Mouse (Mus musculus) layer of hippocampus, adult 11-12 months (tissue): ENCODE results near the gene Tpk1.

Source experiments
- DNase-seq: peaks from one replicate; pipeline ENCODE4 v3.0.0; 2022; ENCODE audit warnings: low spot score

Gene Tpk1

DNA sequence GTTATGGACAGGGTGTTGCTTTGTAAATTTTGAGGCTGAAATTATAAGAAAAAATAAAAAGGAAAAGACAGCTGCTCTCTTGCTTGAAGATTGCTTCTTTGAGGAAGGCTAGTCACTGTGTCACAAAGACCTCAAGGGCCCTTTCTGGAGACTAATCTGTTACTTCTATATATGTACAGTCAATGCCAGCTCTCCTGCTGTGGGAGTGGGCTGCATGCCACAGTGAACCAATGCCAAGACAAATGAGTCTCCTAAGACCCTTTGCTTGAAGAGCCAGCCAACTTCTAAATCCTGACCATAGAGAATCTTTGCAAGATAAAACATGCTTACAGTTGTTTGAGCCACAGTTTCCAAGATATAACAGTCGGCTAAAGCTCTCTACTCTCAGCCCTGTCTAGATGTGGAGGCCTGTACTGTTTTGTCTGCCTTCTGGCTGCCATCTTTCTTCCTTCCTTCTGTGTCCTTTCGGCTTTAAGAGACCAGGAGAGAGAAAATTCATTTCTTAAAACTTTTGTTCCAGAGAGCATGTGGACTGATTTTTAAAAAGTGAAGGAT, 230.0 kb downstream of the Tpk1 start:
- no peak for DNase-seq

- DNase-seq = no peak
Measured at GRCm38 (mm10) chr6:43434365-43434764, 231.7 kb downstream of the Tpk1 start.

GRCm38 (mm10) chr6:43424978-43425377, 241.1 kb downstream of the Tpk1 start:
- no peak for DNase-seq

- no peak for DNase-seq
Measured at GRCm38 (mm10) chr6:43420358-43420979, 245.6 kb downstream of the Tpk1 start.

DNA sequence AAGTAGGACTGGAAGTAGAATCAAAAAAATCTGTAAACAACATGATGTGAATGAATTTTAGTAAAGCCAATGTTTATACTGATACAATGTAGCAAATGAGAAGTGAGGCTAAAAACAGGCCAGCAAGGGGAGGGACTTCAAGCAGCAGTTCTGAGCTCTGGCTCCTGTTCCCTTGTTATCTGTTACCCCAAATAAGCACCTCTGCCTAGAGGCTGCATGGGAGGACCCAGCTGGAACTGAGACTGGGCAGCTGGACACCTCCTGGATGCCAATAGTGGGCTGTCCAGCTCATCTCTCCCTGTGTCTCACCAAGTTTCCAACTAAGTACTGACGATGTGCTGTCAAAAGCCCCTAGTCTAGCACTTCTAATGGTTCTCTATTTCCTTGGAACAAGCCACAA, 257.1 kb downstream of the Tpk1 start:
- DNase-seq = no peak

DNA sequence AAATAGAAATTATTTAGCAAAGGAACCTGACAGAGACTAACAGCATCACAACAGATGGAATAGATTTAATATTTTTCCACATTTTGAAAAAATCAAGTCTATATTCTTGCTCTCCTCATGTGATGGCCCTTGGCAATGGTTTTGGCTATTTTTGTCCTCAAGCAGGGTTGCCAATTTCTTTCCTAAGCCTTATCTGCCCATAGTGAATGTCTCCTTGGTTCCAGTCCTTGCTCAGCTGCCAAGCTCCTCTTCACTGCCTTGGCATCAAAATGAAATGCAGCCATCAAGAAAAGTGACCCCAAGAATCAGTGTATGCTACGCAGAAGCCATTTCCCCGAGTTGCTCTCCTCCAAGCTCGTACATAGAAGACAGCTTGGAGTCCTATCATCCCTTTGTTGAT, 263.0 kb downstream of the Tpk1 start:
- DNase-seq = no peak

DNA sequence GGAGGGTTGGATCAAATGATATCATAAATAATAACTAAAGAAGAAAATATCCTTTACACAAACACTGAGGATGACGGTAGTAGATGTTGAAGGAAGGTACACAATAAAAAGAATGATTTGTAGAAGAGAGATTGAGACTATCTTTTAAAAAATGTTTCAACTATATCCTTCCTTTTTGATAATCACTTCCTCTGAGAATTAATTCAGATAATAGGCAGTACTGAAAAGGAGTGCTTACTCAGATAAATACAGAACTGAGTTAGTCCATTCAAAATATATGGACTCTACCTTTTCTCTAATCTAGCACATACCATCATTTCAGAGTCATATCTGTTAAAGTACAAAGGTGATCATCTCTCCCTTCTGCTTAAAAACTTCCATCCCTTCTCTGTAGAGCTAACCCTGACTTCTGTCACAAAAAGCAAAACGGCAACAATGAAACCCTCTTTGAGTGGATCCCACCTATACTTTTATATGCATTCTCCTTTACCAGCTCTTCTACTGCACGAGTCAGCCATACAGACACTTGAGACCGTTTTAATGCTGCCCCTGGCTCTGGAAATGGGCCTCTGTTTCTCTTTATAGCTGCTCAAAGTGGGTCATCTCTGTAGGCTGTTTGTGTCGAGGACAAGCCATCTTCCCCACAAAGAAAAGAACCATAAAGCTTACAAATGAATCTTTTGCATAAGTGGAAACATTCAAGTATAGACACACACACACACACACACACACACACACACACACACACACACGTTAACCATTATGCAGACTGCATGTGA, 263.7 kb downstream of the Tpk1 start:
- no peak for DNase-seq

DNA sequence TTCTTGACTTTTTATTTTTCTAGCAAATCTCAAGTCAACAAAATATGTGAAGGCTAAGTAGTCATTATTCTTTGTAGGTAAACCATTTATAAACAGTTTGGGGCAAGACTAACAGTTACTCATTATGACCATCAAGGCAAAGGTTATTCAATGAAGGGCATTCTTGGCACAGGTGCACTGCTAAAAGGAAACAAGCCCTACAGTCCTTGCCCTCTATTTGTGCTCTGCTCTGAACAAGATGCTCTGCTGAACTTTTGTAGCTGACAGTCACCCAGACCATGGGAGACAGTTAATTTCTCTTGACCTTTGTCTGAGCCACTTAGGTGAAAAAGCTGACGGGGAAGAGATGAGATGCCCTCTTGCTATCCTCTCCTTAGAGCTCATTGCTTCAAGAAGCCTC, 269.7 kb downstream of the Tpk1 start:
- DNase-seq = no peak

DNA sequence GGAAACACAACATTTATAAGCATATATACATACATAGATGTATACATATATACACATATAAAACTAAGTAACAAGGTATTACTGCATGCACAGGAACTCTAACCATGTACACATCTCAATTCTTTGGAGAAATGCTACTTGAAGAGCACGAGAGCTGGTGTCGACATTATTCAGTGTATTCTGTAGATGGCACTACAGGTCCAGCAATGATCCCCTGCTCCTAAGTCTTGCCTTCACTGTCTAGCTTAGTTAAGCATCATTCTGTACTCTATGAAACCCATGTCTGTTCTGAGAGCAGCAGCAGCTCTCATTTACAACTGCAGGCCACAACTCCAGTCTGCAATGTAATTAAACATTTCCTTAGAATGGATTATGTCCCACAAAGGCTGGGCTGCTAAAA, 270.5 kb downstream of the Tpk1 start:
- DNase-seq = peak; percentile 37

DNA sequence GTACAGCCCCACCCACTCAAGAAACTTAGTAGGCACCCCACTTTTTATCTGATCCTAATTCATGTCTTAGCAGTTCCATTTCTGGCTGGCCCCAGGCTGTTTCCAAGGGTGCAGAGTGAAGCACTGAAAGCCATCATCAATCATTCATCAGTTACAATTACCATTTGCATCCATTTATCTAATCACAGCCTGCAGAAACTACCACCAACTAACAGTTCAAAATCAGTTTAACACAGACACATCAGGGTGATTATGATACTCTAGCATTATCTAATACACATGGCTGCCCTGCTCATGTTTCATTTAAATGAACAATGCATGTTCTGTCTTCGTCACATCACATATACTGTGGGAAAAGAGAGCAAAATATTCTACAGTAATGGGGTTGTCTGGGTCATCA, 274.7 kb downstream of the Tpk1 start:
- DNase-seq = no peak

GRCm38 (mm10) chr6:43387273-43387672, 278.8 kb downstream of the Tpk1 start:
- DNase-seq = no peak

- no peak for DNase-seq
Measured at GRCm38 (mm10) chr6:43384841-43385240, 281.2 kb downstream of the Tpk1 start.

DNA sequence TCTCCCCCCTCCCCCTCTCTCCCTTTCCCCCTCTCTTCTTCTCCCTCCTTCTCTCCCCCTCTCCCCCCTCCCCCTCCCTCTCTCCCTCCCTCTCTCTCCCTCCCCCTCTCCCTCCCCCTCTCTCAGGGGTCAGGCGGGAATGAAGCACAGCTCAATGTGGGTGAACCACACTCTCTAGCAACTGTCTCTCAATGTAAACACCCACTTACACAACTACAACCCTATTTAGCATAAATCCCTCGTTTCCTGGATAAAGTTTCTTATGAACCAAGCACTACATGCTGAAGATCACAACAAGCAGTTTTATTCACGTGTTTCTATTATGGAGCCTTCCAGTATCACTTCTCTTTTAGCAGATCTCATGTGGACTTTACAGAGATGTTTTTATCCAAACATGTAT, 281.8 kb downstream of the Tpk1 start:
- DNase-seq = no peak

- DNase-seq = no peak
Measured at GRCm38 (mm10) chr6:43382750-43383149, 283.3 kb downstream of the Tpk1 start.

- DNase-seq = no peak
Measured at GRCm38 (mm10) chr6:43382284-43382683, 283.8 kb downstream of the Tpk1 start.

DNA sequence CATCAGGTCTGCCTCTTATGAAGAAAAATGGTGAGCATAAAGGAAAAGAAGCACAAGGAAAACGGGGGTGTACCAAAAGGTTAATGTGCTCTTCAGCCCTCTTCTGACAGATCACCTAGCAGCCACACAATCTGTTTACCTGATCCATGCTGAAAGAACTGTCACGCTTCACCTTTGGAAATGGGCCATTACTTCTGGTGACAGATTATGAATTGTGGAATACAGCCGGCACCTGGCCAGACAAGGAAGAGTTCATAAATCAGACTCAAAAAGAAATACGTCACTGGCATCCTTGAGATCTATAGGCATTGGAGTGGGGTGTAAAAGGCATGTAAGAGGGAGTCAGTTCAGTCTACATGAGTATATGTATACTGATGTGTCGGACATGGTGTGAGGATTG, 292.9 kb downstream of the Tpk1 start:
- DNase-seq = no peak

- no peak for DNase-seq
Measured at GRCm38 (mm10) chr6:43367434-43367945, 298.6 kb downstream of the Tpk1 start.

GRCm38 (mm10) chr6:43366952-43367351, 299.1 kb downstream of the Tpk1 start:
- peak; percentile 6 for DNase-seq

- DNase-seq = no peak
Measured at GRCm38 (mm10) chr6:43363917-43364316, 302.2 kb downstream of the Tpk1 start.

DNA sequence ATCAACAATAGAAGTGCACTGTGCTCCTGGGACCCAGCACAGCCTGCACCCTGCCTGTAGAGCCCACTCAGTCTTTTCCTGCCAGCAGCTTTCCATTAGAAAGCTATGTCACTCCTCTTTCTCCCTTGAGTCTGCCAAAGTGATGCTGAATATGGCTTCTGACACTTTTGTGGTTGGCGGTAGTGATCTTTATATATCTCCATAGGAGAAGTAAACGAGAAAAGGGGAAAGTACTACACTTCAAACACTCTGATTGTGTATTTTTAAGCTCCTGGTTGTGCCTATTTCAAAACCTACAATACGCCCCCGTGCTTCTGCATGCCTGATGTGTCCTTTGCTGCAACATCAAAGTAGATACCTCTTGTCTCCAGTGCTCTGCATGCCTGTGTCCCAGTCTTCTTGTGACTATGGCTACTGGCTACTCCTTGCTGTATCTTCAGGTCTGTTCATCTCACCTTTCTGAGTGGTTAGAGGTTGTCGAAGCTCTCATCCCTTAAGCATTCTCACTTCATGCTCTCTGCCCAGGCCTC, 302.7 kb downstream of the Tpk1 start:
- DNase-seq = peak; percentile 6

DNA sequence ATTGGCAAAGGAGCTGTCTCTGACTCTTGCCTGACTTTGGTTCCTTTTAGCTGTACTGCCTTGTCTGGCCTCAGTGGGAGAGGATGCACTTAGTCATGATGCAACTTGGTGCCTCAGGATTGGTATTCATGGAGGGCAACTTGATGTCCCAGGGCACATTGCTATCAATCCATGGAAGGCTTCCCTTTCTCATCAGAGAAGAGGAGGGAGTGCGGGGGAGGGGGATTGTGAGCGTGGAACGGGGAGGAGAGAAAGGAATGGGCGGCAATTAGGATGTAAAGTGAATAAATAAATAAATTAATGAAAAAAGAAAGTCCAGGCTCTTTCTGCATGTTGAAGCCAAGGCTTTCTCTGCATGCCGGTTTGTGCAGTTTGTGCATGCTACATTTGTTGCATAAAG, 304.8 kb downstream of the Tpk1 start:
- no peak for DNase-seq

GRCm38 (mm10) chr6:43360214-43360613, 305.9 kb downstream of the Tpk1 start:
- DNase-seq = no peak
